Mouse (Mus musculus): ENCODE results near the gene Lrsam1. TPM values are rescaled to one million over a fixed set of nuclear protein-coding genes. Genes with fewer than 3 reads are reported as not detected.

Lrsam1 gene
- total and polyA plus RNA-seq, 3 experiments, result 5.0 to 9.5 (median 5.4) TPM

DNA sequence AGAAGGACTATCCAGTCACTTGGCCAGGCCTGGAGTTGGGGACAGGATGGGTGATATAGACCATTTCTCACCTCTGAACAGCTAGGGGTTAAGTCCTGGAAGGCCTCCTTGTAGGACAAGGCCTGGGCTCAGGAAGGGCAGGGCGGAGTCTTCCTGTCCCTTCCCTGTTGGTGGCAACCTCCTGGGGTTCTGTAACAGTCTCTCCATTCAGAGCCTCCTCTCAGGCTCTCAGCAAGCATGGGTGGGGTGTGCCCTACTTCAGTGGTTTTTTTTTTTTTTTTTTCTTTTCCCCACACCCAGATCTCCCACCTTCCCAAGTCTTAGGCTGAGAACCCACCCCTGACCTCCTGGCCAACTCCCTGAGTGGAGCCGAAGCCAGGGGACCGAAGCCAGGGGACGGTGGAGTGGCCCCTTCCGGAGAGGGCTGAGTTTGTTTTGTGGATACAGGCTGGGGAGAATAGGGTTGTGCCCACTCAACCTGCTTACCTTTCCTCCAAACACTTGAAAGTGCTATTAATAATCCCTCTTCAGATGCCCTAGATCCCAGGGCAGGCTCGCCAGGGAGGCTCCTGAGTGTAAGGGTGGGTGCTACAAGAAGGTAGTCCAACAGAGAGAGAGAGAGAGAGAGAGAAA lies 83.5 kb downstream of the Lrsam1 start:
- DNase-seq (ENCODE audit: extremely low read depth), result no peak
- H3K4me1 ChIP-seq (ENCODE audit: control insufficient read depth in 1 of 2, insufficient read depth in 2 of 2), result peaks cover 20 to 44% of the 10 kb centered on the region in 2 experiments
- H3K27me3 ChIP-seq (replicated peaks), result peaks cover 3% of the 10 kb centered on the region
- H3K9ac ChIP-seq (ENCODE audit: insufficient read depth, low read depth), result no peak overlapping the region
- TF ChIP-seq UBTF (IDR thresholded peaks at IDR 0.05; ENCODE audit: low read depth, low read length) (no peak), USF2 (conservative IDR thresholded peaks at IDR 0.05; ENCODE audit: low read depth, low read length) (no peak), MYC (IDR thresholded peaks at IDR 0.05; ENCODE audit: low read depth, low read length) (no peak), GABPA (IDR thresholded peaks at IDR 0.05; ENCODE audit: insufficient replicate concordance, low read depth, low read length) (no peak), TCF12 (IDR thresholded peaks at IDR 0.05; ENCODE audit: low read depth, low read length) (no peak), MAX (IDR thresholded peaks at IDR 0.05; ENCODE audit: low read length) (no peak), RAD21 (IDR thresholded peaks at IDR 0.05; ENCODE audit: low read depth, low read length) (no peak), BHLHE40 (IDR thresholded peaks at IDR 0.05; ENCODE audit: low read depth, low read length) (no peak)
- no peaks in the 10 kb centered on the region for H3K79me2 ChIP-seq (replicated peaks; ENCODE audit: control insufficient read depth, extremely low read depth, insufficient read depth, poor library complexity, severe bottlenecking)
- H3K9me3 ChIP-seq (replicated peaks; ENCODE audit: low read length), result no peaks in the 10 kb centered on the region
- no peak overlapping the region for H3K4me3 ChIP-seq (replicated peaks in 1 of 3; ENCODE audit: low read depth in 2 of 3, low read length in 2 of 3, poor library complexity in 1 of 3)
- no peak overlapping the region for H3K4me2 ChIP-seq (ENCODE audit: insufficient read depth, low read depth, poor library complexity, severe bottlenecking)
- in situ Hi-C loops (cut with MboI; ENCODE audit: low pct_ligation_motif_present, low pct_unique_long_range_greater_than_20kb, low sequenced_read_pairs), result loop anchor here (5.0 kb wide), 1 partner anchor 34 kb away; no protein-coding TSS in a partner anchor
- no peak overlapping the region for H3K27ac ChIP-seq (ENCODE audit: insufficient read depth, low read depth)
- dilution Hi-C loops (cut with MboI; ENCODE audit: extremely low pct_ligation_motif_present, extremely low pct_unique_long_range_greater_than_20kb, low sequenced_read_pairs), result no loop called here
- H3K36me3 ChIP-seq (replicated peaks in 1 of 2; ENCODE audit: control insufficient read depth in 1 of 2, insufficient read depth in 1 of 2, low read length in 1 of 2), result peaks cover 0 to 23% of the 10 kb centered on the region in 2 experiments

DNA sequence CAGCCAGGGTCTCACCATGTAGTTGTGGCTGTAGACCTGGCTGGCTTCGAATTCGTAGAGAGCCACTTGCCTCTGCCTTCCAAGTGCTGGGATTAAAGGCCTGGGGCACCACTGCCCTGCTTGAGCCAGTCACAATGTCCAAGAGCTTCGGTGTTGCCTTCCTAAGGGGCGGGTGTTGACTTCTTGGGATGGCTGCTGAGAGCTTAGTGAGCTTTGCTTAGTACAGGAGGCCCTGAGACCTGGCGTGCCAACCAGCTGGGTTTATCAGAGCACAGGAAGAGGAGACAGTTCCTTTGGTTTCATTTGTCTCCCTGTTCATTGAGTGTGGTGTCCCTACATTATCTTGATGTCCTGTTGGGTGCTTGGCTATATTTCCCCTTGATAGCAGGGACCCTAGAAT lies 84.1 kb downstream of the Lrsam1 start:
- in situ Hi-C loops (cut with MboI; ENCODE audit: low pct_ligation_motif_present, low pct_unique_long_range_greater_than_20kb, low sequenced_read_pairs), result loop anchor here (5.0 kb wide), 1 partner anchor 35 kb away; no protein-coding TSS in a partner anchor
- no peak overlapping the region for H3K27ac ChIP-seq (ENCODE audit: insufficient read depth, low read depth)
- no peak for DNase-seq (ENCODE audit: extremely low read depth)
- H3K9me3 ChIP-seq (replicated peaks; ENCODE audit: low read length), result no peaks in the 10 kb centered on the region
- no peak for TF ChIP-seq SMC3 (IDR thresholded peaks at IDR 0.05; ENCODE audit: low read depth, low read length)
- TF ChIP-seq IRF4 (IDR thresholded peaks at IDR 0.05; ENCODE audit: low read depth, low read length), result no peak
- no peak for TF ChIP-seq JUN (IDR thresholded peaks at IDR 0.05; ENCODE audit: insufficient read depth, low read depth, low read length)
- no peak for TF ChIP-seq CTCF (conservative IDR thresholded peaks at IDR 0.05 in 1 of 2, IDR thresholded peaks at IDR 0.05 in 1 of 2; ENCODE audit: low read depth in 2 of 2, low read length in 2 of 2)
- no peak for TF ChIP-seq MXI1 (IDR thresholded peaks at IDR 0.05; ENCODE audit: low read depth, low read length)
- TF ChIP-seq POLR2A (IDR thresholded peaks at IDR 0.05; ENCODE audit: low read depth, low read length), result no peak
- no peak for TF ChIP-seq POLR2AphosphoS2 (IDR thresholded peaks at IDR 0.05; ENCODE audit: low read depth, low read length)
- no peak for TF ChIP-seq SIN3A (IDR thresholded peaks at IDR 0.05; ENCODE audit: low read length)
- TF ChIP-seq KAT2A (IDR thresholded peaks at IDR 0.05; ENCODE audit: insufficient replicate concordance, low read length), result no peak
- TF ChIP-seq ELF1 (IDR thresholded peaks at IDR 0.05; ENCODE audit: low read depth, low read length), result no peak
- TF ChIP-seq HCFC1 (IDR thresholded peaks at IDR 0.05; ENCODE audit: low read depth, low read length), result no peak
- TF ChIP-seq MAX (IDR thresholded peaks at IDR 0.05; ENCODE audit: low read length), result no peak
- no peak for TF ChIP-seq MAFK (IDR thresholded peaks at IDR 0.05; ENCODE audit: insufficient replicate concordance, low read length)
- TF ChIP-seq GABPA (IDR thresholded peaks at IDR 0.05; ENCODE audit: insufficient replicate concordance, low read depth, low read length), result no peak
- TF ChIP-seq TBP (conservative IDR thresholded peaks at IDR 0.05; ENCODE audit: low read depth, low read length), result no peak
- no peak for TF ChIP-seq PAX5 (IDR thresholded peaks at IDR 0.05; ENCODE audit: low read length)
- no peak for TF ChIP-seq CHD1 (IDR thresholded peaks at IDR 0.05; ENCODE audit: low read depth, low read length)
- TF ChIP-seq RAD21 (IDR thresholded peaks at IDR 0.05; ENCODE audit: low read depth, low read length), result no peak
- TF ChIP-seq ZKSCAN1 (IDR thresholded peaks at IDR 0.05; ENCODE audit: borderline replicate concordance, low read depth, low read length), result no peak
- TF ChIP-seq NELFE (IDR thresholded peaks at IDR 0.05; ENCODE audit: low read depth, low read length), result no peak
- peaks cover 20 to 43% of the 10 kb centered on the region in 2 experiments for H3K4me1 ChIP-seq (ENCODE audit: control insufficient read depth in 1 of 2, insufficient read depth in 2 of 2)
- H3K27me3 ChIP-seq (replicated peaks), result peaks cover 3% of the 10 kb centered on the region
- no peak overlapping the region for H3K9ac ChIP-seq (ENCODE audit: insufficient read depth, low read depth)
- peaks cover 0 to 23% of the 10 kb centered on the region in 2 experiments for H3K36me3 ChIP-seq (replicated peaks in 1 of 2; ENCODE audit: control insufficient read depth in 1 of 2, insufficient read depth in 1 of 2, low read length in 1 of 2)
- H3K4me3 ChIP-seq (replicated peaks in 1 of 3; ENCODE audit: low read depth in 2 of 3, low read length in 2 of 3, poor library complexity in 1 of 3), result no peak overlapping the region
- dilution Hi-C loops (cut with MboI; ENCODE audit: extremely low pct_ligation_motif_present, extremely low pct_unique_long_range_greater_than_20kb, low sequenced_read_pairs), result no loop called here
- H3K79me2 ChIP-seq (replicated peaks; ENCODE audit: control insufficient read depth, extremely low read depth, insufficient read depth, poor library complexity, severe bottlenecking), result no peaks in the 10 kb centered on the region
- H3K4me2 ChIP-seq (ENCODE audit: insufficient read depth, low read depth, poor library complexity, severe bottlenecking), result no peak overlapping the region
